Mouse (Mus musculus): ENCODE measurements around the gene Arhgap35.
"Not testable (repeated sequence)": the region's sequence is repeated elsewhere in the genome, so short reads cannot be mapped to it uniquely, and the experiment has no call there.

The Arhgap35 gene

DNA sequence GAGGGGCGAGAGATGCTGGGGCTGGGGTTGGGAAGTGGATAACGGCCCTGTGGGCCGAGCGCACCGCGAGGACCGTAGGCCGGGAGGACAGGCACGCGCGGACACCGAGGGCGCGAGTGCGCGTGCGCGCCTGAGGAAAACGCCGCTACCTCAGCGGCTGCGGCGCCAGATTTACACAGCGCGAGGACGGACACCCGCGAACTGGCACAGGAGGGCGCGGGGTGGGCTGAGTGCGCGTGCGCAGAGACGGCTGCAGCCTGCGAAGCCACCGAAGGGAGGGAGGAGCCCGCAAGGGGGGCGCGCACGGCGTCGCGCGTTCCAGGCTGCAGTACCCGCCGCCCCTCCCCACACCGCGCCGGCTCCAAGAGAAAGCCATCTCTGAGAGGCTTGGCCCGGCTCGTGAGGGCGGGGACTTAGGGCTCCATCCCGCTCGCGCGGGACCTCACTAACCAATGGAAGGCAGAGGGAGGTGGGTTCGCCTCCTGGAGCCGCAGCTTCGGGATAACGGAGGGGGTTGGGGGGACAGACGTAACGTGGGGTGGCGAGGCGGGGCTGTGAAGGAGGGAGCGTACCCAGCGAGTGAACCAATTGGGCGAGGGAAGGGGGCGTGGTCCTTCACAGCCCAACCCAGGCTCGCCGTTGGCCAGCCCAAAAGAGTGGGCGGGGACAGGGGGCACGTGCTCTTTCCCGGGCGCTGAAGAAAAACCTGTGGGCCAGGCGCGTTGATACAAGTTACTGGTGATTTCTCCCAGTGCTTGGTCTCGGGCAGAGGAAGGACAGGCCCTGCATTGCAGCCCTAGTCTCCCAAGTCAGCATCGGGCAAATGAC lies at the start of gene Arhgap35:
Gene Arhgap35, minus strand, starts transcription at position 106 of the 828 bp plus-strand sequence.
- peak; percentile 90 for ATAC-seq (ENCODE audit: low TSS enrichment)

DNA sequence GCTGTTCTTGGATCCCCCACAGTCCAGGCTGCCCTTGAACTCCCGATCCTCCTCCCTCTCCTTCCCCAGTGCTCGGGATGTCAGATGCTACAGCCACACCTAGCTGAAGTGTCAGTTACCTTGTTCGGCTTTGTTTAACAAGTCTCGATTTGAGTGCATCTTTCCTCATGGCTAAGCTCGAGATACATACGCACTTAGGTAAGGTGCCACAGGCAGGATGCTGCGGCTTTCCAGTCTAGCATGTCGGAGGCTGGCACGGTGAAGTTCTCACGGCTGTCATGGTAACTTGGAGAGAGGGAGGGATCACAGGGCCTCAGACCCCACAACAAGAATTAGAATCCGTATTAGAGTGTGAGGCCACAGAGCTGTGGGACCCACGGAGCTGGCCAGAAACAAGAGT lies 29.5 kb upstream of the Arhgap35 start:
- no peak for ATAC-seq (ENCODE audit: low TSS enrichment)

DNA sequence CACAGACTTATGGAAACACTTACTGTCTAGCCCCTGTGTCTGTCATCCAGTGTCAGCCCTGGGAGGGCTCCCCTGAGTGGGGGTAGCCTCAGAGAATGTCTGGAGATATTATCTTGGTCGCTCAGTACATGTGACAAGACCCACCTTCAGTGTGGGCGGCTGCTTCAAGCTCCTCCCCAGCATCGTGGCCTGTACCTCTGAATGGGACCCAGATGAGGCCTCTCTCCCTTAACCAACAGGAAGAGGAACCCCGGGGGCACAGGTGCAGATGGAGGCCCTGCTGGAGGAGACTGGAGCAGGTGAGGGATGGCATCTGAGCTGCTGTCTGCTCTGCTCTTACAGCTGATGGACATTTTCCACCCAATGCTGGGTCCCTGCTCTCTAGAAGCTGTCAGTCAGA lies 28.3 kb upstream of the Arhgap35 start:
- ATAC-seq (ENCODE audit: low TSS enrichment): not testable (repeated sequence)

DNA sequence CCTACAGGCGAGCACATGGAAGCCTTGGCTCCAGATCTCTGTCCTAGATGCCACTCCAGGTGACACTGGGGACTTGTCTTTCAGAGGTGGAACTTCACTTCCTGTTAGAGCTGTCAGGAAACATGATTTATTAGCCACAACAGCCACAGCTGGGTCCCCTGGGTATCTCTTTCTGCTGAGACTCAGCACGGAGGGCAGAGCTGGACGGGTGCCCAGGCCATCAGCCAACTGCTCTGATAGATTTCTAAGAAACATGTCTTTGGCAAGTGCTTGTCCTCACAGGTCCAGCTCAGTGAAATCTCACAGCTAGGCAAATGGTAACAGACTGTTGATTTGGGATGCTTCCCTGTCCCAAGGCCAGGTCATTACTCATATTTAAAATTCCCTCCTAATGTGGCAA lies 24.2 kb upstream of the Arhgap35 start:
- no peak for ATAC-seq (ENCODE audit: low TSS enrichment)

DNA sequence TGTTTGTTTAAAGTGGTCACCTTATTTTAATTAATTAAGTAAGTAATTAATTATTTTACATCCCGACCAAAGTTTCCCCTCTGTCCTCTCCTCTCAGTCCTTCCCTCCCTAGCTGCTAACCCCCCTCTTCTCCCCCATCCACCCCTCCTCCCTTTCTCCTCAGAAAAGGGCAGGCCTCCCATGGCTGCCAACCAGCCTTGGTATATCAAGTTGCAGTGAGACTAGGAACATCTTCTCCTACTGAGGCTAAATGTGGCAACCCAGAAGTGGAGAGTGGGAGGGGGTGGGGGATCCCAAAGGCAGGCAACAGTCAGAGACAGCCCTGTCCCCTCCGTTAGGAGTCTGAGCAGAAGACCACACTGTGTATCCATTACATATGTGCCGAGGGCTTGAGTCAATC lies 20.3 kb upstream of the Arhgap35 start:
- ATAC-seq (ENCODE audit: low TSS enrichment): no peak

DNA sequence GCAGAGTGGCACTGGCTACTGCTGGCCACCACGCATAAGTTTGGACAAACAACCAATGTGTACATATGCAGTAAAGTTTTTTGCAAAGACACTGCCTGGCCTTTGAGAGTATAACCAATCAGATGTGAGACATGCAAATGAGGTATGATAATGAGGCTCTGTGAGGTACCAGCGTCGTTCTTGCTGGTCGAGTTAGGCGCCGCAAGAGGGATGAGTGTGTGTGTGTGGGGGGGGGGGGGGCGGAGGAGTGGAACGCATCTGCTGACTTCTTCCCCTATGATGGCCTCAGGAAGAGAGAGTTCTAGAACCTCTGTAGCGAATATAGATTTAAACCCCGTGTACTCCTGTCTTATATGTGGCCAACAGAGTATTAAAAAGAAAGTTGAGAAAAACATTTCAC lies 19.1 kb upstream of the Arhgap35 start:
- ATAC-seq (ENCODE audit: low TSS enrichment): not testable (repeated sequence)

DNA sequence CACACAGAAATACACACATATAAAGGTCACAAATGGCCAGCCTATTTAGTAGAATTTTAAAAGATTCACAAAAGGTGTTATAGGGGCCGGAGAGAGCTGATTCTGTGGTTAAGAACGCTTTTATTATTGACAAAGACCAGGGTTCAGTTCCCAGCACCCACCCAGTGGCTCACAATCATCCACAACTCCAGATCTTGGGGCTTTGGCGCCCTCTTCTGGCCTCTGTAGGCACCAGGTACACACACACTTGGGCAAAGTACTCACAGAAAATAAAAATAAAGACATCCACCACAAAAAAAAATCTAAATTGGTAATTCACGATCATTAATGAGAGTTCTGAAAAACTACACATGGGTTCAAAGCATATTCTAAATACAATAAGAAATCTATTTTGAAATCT lies 17.1 kb upstream of the Arhgap35 start:
- no peak for ATAC-seq (ENCODE audit: low TSS enrichment)

DNA sequence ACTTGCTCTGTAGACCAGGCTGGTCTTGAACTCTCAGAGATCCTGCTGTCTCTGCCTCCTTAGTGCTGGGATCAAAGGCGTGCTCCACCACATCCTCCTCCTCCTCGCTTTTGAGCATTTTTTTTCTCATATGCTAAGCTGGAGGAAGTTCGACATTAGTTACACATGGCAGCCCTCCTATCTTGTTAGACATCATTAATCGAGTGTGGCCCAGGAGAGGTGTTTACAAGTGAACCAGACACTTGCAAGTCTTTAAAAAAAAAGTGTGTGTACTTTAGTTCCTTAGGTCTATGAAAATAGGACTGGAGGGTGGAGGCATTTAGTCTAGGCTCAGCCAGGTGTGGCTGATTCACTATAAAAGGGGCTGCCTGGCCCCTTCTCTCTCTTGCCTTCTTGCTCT lies 16.2 kb upstream of the Arhgap35 start:
- ATAC-seq (ENCODE audit: low TSS enrichment): no peak

DNA sequence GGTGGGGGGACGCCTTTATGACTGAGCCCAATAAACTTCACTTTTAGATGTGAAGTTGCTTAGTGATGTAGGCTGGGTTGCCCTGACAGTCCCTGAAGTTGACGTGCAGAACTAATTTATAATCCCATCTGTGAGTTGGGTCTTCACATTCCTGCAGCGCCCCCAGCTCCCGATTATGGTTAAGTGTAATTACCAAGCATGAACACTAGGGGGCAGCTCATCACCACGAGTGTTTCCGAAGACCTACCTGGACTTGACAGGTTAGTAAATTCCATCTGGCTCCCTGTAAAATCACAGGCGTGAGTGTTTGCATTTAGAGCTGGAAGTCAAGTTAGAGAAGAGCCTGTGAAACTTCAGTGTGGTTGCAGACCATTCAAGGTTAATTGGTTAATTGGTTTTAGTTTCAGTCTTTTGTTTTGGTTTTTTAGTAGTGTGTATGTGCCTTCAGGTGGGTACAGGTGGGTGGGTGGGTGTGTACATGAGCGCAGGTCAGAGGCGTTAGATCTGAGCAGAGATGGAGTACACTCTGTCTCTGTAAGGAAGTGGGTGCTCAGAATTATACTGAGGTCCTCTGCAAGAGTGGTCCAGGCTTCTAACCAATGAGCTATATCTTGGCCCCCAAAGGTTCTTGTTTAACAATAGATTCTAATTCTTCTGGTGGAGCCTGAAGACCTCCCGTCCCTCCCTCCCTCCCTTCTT lies 15.0 kb upstream of the Arhgap35 start:
- ATAC-seq (ENCODE audit: low TSS enrichment): no peak

DNA sequence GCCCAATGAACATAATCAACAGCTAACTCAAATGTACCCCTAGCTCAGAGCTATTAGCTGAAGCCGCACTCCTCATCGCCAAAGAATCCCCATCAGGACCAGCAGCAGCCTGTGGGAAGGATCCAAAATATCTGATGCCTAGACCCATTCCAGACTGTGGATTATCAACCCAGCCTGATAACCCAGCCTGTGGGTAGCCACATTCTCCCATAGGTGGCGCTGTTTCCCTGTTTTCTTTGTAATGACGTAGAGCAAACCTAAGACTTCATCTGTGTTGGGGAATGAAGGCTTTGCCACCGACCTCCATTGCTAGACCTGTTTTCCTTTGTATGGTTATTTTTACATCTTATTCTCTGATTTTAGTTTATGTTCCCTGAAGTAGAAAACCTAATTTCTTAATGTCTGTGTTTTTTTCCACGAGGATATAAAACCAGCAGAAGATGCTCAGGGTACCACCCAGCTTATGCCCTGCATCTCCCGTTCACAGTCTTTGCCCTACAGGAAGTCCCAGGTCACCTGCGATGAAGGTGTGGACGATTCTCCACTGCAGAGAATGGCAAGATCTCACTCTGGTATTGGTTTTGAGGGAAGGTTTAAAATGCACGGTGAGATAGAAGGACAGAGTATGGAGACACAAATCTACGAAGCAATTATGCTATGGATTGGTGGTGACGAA lies 13.4 kb upstream of the Arhgap35 start:
- peak; percentile 97 for ATAC-seq (ENCODE audit: low TSS enrichment)

DNA sequence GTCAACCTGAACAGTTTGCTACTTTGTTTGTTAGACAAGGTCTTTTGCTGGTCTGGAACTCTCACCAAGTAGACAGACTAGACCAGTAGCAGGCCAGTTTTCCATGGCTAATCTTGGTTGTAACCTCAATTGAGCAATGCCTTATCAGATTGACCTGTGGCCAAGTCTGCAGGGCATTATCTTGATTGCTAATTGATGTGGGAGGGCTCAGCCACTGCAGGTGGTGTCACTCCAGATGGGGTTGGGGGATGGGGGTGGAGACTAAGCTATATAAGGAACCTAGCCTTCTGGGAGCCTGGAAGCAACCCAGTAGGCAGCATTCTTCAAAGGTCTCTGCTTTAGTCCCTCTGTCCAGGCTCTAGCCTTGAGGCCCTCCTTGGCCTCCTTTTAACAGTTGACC lies 8.9 kb upstream of the Arhgap35 start:
- no peak for ATAC-seq (ENCODE audit: low TSS enrichment)

DNA sequence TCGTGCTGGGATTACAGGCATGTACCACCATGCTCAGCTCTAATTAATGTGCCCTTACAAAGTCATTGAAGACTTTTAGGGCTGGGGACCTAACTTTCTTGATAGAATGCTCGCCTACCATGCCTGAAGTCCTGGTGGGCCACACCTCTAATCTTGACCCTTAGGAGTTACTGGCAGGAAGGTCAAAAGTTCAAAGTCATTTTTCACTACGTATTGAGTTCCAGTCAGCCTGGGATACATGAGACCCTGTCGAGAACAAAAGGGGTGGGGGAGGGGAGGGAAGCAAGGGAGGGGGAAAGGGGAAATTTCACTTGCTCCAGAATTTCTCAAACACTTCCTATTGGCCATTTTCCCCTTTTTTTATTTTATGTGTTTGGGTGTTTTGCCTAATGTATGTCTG lies 8.3 kb upstream of the Arhgap35 start:
- ATAC-seq (ENCODE audit: low TSS enrichment): no peak

DNA sequence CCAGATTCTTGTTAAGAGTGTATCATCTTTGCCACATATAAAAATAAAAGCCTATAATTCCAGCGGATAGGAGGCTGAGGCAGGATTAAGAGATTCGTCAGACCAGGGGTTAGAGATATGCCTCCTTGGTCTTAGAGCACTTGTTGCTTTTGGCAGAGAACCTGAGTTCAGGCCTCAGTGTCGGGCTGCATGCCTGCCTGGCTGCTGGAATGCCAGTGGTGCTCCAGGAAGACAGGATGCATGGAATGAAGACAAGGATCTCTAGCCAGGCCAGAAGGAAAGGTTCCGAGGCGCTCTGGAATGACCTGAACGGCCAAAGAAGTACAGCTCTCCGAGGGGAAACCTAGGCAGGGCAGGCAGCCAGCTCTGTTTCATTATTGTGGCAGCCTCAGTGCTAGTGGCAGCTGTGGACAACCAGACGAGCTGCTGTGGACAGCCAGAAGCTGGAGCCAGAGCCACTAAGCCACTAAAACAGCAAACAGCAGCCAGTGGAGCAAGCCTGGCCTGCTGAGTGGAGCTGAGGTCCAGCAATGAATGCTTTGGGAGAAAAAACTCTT lies 6.4 kb upstream of the Arhgap35 start:
- ATAC-seq (ENCODE audit: low TSS enrichment): no peak

DNA sequence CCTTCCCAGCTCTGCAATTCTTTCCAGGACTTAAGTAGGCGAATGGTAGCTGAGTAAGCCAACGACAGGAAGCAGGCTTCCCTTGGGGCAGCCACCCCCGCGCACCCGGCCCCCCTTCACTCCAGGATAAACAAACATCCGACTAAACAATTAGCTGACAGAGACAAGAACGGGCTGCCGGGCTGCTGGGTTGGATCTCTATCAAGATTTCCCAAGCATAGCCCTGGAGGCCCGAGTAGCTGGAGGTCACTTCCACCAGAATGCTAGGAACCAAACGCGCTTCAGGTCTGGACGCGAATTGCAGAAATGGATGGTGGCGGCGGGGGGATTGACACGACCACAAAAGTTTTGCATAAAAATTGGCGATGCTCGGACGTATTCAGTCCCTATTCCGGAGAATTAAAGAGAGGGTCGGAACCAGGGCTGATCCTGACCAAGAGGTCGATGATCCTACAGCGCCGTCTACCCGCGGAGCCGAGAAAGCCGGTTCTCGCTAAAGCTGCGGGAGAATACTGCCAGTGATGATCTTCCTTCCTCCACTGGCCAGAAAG lies 3.9 kb upstream of the Arhgap35 start:
- no peak for ATAC-seq (ENCODE audit: low TSS enrichment)

DNA sequence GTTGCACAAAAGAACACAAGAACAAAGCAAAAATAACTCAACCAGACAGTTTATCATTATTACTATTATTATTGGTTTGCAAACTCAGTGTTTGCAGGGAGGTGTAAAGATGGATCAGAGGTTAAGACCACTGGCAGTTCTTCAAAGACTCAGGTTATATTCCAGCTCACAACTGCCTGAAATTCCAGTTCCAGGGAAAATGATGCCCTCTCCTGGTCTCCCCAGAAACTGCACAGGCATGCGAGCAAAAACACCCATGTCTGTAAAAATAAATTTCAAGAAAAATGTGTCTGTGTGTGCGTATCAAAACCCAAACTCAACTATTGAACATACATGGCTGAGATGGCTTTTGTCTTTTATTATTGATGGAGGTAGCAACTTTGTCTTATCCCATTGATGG lies 2.3 kb upstream of the Arhgap35 start:
- ATAC-seq (ENCODE audit: low TSS enrichment): no peak

DNA sequence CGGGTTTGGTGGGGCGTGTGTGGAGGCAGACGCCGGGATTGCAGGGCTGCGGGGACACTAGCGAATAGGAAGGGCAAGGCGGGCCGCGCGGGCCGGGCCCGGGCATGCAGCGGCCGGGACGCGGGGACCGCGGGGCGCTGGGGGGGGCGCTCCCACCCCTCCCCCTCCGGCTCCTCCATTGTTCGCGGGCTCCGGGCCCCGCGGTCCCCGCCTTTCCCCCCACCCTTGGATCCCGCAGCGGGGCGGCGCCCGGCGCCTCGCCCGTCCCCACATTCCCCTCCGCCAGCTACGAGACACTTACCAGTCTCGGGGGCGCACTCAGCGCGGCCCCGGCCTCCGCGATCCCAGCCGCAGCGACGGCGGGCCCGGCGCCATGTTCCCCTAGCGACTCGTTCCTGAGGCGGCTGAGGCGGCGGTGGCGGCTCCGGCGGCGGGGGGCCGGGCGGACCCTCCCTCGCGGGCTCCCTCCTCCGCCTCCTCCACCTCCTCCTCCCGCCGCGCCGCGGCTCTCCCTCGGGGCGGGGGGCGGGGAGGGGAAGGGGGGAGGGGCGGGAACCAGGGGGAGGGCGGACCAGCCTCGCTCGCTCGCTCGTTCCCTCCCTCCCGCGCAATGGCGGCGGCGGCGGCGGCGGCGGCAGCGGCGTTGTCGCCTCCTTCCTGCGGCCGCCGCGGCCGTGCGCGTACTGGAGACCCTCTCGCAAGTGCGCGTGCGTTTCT lies 464 bp downstream of the Arhgap35 start:
- ATAC-seq (ENCODE audit: low TSS enrichment): peak; percentile 8; the same call in 1 of the 2 replicates

DNA sequence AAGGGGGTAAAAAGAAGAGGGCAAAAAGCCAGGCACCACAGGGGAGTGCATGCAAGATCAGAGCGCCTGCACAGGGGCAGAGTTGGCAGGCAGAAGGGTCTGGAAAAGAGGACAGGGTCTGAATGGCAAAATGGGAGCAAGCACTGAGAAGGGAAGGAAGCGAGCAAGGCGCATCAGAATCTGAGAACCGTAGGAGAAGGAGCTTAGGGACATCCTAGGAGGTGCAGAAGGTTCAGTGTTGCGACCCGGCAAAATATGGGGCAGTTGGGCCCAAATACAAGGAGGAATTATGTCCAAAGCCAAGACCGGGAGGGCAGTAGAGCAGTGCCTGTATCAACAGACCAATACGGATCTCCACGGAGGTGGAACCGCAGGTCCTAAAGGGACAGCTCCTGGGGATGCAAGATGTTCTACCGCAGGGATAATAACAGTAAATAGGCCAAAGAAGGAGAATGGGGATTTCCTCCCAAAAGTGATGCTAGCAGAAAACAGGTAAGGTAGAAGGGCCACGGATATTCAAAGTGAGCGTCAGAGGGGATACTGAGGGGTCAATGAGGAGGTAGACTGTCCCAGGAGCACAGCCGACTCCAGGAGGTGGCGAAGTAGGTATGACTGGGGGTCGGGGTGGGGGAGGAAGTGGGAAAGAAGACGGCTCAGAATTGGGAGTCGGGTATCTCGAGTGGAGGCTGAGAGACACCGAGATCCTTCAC lies 1.2 kb downstream of the Arhgap35 start:
- no peak for ATAC-seq (ENCODE audit: low TSS enrichment)

DNA sequence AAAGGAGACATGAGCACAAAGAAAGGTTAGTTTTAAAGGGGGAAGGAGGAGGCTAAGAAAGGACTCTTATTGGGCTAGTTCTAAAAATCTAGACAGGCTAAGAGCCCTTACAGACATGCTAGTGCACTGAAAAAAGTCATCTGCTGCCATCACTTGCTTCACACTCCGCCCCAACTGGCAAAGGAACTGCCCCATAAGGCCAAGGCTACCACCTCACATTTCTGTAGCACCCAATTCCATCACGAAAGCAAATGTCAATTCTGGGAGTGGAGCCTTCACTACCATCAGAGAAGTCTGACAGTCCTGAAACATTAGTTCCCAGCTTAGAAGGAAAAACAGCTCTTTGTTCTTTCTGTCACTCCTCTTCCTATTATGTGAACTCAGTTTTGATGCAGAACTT lies 4.4 kb downstream of the Arhgap35 start:
- ATAC-seq (ENCODE audit: low TSS enrichment): no peak

DNA sequence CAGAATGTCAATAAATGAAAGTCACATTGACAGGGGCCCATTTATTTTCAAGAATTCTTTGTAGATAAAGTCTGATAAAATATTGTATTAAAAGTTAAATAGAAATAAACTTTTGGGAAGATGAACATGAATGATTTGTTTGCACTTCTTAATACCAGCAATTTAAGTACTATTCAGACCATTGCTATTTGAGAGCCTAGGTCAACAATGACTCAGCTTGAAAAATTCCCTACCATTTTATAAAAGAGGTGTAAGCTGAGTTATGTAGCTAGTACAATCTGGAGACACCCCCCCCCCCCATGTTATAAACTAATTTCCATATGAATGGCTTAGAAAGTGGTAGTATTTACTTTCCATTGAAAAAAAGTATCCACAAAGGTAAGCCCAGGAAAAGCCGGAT lies 5.8 kb downstream of the Arhgap35 start:
- no peak for ATAC-seq (ENCODE audit: low TSS enrichment)

DNA sequence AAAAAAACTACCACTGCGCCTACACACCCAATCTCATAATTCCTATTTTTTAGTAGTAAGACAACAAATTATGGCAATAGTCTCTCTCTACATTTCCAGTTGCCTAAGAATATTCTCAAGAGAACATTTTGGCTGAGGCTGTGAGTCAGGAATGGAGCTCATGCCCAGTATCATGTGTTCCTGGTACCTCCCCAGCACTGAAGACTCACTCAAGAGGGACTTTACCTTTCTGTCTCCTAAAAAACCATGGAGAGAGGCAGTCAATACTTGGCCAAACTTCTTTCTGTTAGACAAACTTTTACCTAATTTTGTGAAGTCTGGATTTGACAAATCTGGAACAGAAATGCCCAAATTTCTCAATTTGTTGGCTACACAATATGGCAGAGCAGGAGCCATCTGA lies 6.7 kb downstream of the Arhgap35 start:
- ATAC-seq (ENCODE audit: low TSS enrichment): 0 out of 2 replicates have a peak, but pooled peaks have one; percentile 28

DNA sequence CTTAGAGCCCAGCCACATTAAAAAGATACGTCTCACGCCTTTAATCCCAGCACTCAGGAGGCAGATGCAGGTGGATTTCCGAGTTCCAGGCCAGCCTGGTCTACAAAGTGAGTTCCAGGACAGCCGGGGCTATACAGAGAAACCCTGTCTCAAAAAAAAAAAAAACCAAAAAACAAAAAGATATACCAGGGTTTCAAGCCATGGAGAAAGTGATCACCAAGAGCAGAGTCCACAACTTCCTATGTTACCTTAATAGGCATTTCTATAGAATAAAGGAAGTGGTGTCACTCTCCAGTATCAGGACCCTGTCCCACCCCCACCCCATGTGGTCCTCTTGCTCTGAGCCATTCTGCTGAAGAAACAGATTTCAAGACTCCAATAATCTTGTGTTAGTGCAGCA lies 8.0 kb downstream of the Arhgap35 start:
- ATAC-seq (ENCODE audit: low TSS enrichment): not testable (repeated sequence)
